Mouse (Mus musculus): ENCODE results near the gene Dnah7a.

DNA sequence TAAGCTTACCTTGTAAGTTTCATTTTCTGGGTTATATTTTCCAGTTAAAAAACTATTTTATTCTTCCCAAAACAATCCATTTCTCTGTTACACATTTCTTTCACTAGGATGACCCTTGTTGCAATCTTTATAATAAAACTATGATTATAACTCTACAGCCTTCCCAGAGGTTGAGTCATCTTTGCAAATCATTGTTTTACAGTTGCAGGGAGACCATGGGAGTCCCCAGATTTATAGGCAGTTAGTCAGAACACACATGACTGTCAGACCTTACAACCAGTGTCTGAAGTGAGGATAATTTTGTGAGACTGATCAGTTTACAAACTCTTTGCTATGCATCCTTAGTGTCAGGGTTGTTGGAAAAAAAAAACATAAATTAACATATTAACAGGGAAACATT lies 14.8 kb upstream of the Dnah7a start:
- TF ChIP-seq CTCF (IDR thresholded peaks at IDR 0.05; ENCODE audit: borderline replicate concordance, insufficient read depth, low read length) = no peak
- no peak for TF ChIP-seq POLR2A (IDR thresholded peaks at IDR 0.05; ENCODE audit: low read depth, low read length)
